Mouse (Mus musculus) kidney, postnatal 14 days (tissue): ENCODE measurements around the gene Sh2d6.
A peak's percentile ranks its signal among the peaks of the same experiment; 100 is the strongest.

ENCODE experiments used
- DNase-seq: peaks from one replicate; pipeline ENCODE4 v3.0.0; 2022; ENCODE audit warnings: mixed read lengths

Sh2d6 gene

GRCm38 (mm10) chr6:72534035-72534809 lies 12.7 kb upstream of the Sh2d6 start:
- DNase-seq: peak; percentile 80

- peak; percentile 63 for DNase-seq
Observed at GRCm38 (mm10) chr6:72533555-72533954, 12.0 kb upstream of the Sh2d6 start.

GRCm38 (mm10) chr6:72532580-72532979 lies 11.1 kb upstream of the Sh2d6 start:
- DNase-seq: no peak

GRCm38 (mm10) chr6:72528410-72529151 lies 7.1 kb upstream of the Sh2d6 start:
- no peak for DNase-seq

- DNase-seq: no peak
Observed at GRCm38 (mm10) chr6:72527070-72527469, 5.6 kb upstream of the Sh2d6 start.

GRCm38 (mm10) chr6:72524160-72524559 lies 2.7 kb upstream of the Sh2d6 start:
- no peak for DNase-seq

- no peak for DNase-seq
Observed at GRCm38 (mm10) chr6:72523222-72523621, 1.7 kb upstream of the Sh2d6 start.

- DNase-seq: no peak
Observed at GRCm38 (mm10) chr6:72522288-72522687, 781 bp upstream of the Sh2d6 start.

GRCm38 (mm10) chr6:72520904-72521303 lies 603 bp downstream of the Sh2d6 start:
- DNase-seq: no peak

- DNase-seq: peak; percentile 58
Observed at GRCm38 (mm10) chr6:72519892-72520663, 1.4 kb downstream of the Sh2d6 start.

GRCm38 (mm10) chr6:72519303-72519702 lies 2.2 kb downstream of the Sh2d6 start:
- no peak for DNase-seq

- no peak for DNase-seq
Observed at GRCm38 (mm10) chr6:72518842-72519241, 2.7 kb downstream of the Sh2d6 start.

GRCm38 (mm10) chr6:72515644-72516043 lies 5.9 kb downstream of the Sh2d6 start:
- no peak for DNase-seq

GRCm38 (mm10) chr6:72513071-72513440 lies 8.5 kb downstream of the Sh2d6 start:
- DNase-seq: no peak

- DNase-seq: peak; percentile 94
Observed at GRCm38 (mm10) chr6:72512386-72513070, 9.0 kb downstream of the Sh2d6 start.

- DNase-seq: peak; percentile 66
Observed at GRCm38 (mm10) chr6:72510686-72511421, 10.7 kb downstream of the Sh2d6 start.

GRCm38 (mm10) chr6:72509872-72510435 lies 11.6 kb downstream of the Sh2d6 start:
- no peak for DNase-seq

GRCm38 (mm10) chr6:72508596-72508995 lies 12.9 kb downstream of the Sh2d6 start:
- no peak for DNase-seq

- DNase-seq: no peak
Observed at GRCm38 (mm10) chr6:72506104-72506503, 15.4 kb downstream of the Sh2d6 start.

GRCm38 (mm10) chr6:72503939-72504338 lies 17.6 kb downstream of the Sh2d6 start:
- peak; percentile 75 for DNase-seq

GRCm38 (mm10) chr6:72503309-72503708 lies 18.2 kb downstream of the Sh2d6 start:
- DNase-seq: no peak

GRCm38 (mm10) chr6:72498950-72499349 lies 22.6 kb downstream of the Sh2d6 start:
- DNase-seq: no peak
